24 mouse cellular contexts compared by ENCODE assay signal in genomic region chrX:145336141-145336540, GRCm38 (mm10). TPM values are rescaled to one million over a fixed set of nuclear protein-coding genes. Genes with fewer than 3 reads are reported as not detected.
DNase-seq lines count a peak whose midpoint lies in the region; ATAC-seq and TF ChIP-seq lines count a peak whose summit lies in the region.
"Had no signal": no experiment of that assay in that cellular context is flagged by ENCODE, and none has a peak within 500 bp of the region (broad histone marks: within the 10 kb centered on the region; RNA-seq: fewer than 3 reads in every experiment).

No protein-coding gene starts in this region.

- no peak overlapping the region for H3K9ac ChIP-seq in neural tube, embryonic 15.5 days (replicated peaks)
- no peak overlapping the region for H3K9ac ChIP-seq in limb, embryonic 14.5 days (ENCODE audit: low read depth, low read length, severe bottlenecking)
- H3K9ac ChIP-seq in forebrain, embryonic 16.5 days (replicated peaks; ENCODE audit: low read depth, low read length) = no peak overlapping the region
- H3K9ac ChIP-seq: embryonic facial prominence, embryonic 12.5 days; forebrain, embryonic 13.5 days; heart, embryonic 15.5 days; hindbrain, embryonic 13.5 days had no signal

- no peaks in the 10 kb centered on the region for H3K36me3 ChIP-seq in neural tube, embryonic 15.5 days
- no peaks in the 10 kb centered on the region for H3K36me3 ChIP-seq in limb, embryonic 14.5 days (ENCODE audit: control insufficient read depth, insufficient read depth, low read length)
- no peaks in the 10 kb centered on the region for H3K36me3 ChIP-seq in forebrain, embryonic 16.5 days (ENCODE audit: control insufficient read depth, insufficient read depth)
- H3K36me3 ChIP-seq: embryonic facial prominence, embryonic 12.5 days; heart, embryonic 15.5 days; hindbrain, embryonic 13.5 days had no signal

- TF ChIP-seq POLR2A in limb, embryonic 14.5 days (IDR thresholded peaks at IDR 0.05; ENCODE audit: borderline replicate concordance, extremely low read depth, insufficient read depth, insufficient read length) = no peak

- H3K4me1 ChIP-seq in neural tube, embryonic 15.5 days = no peaks in the 10 kb centered on the region
- H3K4me1 ChIP-seq in limb, embryonic 14.5 days (ENCODE audit: control insufficient read depth, insufficient read depth, low read length) = no peaks in the 10 kb centered on the region
- H3K4me1 ChIP-seq in forebrain, embryonic 16.5 days (replicated peaks; ENCODE audit: control insufficient read depth, insufficient read depth, low read length) = no peaks in the 10 kb centered on the region
- H3K4me1 ChIP-seq: embryonic facial prominence, embryonic 12.5 days; forebrain, embryonic 13.5 days; heart, embryonic 15.5 days; hindbrain, embryonic 13.5 days had no signal

- no peaks in the 10 kb centered on the region for H3K9me3 ChIP-seq in neural tube, embryonic 15.5 days (replicated peaks)
- no peaks in the 10 kb centered on the region for H3K9me3 ChIP-seq in limb, embryonic 14.5 days (ENCODE audit: control insufficient read depth, low read length)
- H3K9me3 ChIP-seq in forebrain, embryonic 16.5 days (ENCODE audit: control insufficient read depth, low read length) = no peaks in the 10 kb centered on the region
- H3K9me3 ChIP-seq: embryonic facial prominence, embryonic 12.5 days; forebrain, embryonic 13.5 days; heart, embryonic 15.5 days; hindbrain, embryonic 13.5 days had no signal

- 48% methylated on average over 1 of the region's 1 CpGs for WGBS in neural tube, embryonic 15.5 days
- WGBS in limb, embryonic 14.5 days = 22% methylated on average over 1 of the region's 1 CpGs
- WGBS in forebrain, embryonic 16.5 days = 84% methylated on average over 1 of the region's 1 CpGs

- no peak overlapping the region for H3K4me2 ChIP-seq in neural tube, embryonic 15.5 days
- H3K4me2 ChIP-seq in limb, embryonic 14.5 days (replicated peaks; ENCODE audit: low read depth, low read length, severe bottlenecking) = no peak overlapping the region
- H3K4me2 ChIP-seq in forebrain, embryonic 16.5 days (ENCODE audit: low read length) = no peak overlapping the region
- H3K4me2 ChIP-seq: embryonic facial prominence, embryonic 12.5 days; forebrain, embryonic 13.5 days; heart, embryonic 11.5 days; heart, embryonic 15.5 days; hindbrain, embryonic 13.5 days had no signal

- H3K27ac ChIP-seq in neural tube, embryonic 15.5 days (replicated peaks) = no peak overlapping the region
- no peak overlapping the region for H3K27ac ChIP-seq in limb, embryonic 14.5 days (replicated peaks; ENCODE audit: low read depth, low read length)
- no peak overlapping the region for H3K27ac ChIP-seq in forebrain, embryonic 16.5 days (ENCODE audit: low read length)
- H3K27ac ChIP-seq: embryonic facial prominence, embryonic 12.5 days; forebrain, embryonic 13.5 days; heart, adult 2 months; heart, embryonic 15.5 days; hindbrain, embryonic 13.5 days; hindbrain, postnatal 0 days had no signal

- no peak for ATAC-seq in neural tube, embryonic 15.5 days (ENCODE audit: low FRiP score)
- peak; percentile 92 for ATAC-seq in limb, embryonic 14.5 days (ENCODE audit: low FRiP score, low read depth)
- ATAC-seq in monocyte, adult 5-6 weeks (replicated peaks; ENCODE audit: insufficient number of reproducible peaks, low FRiP score, low TSS enrichment, poor library complexity, severe bottlenecking) = no peak
- no peak for ATAC-seq in forebrain, embryonic 16.5 days
- ATAC-seq: activated CD4-positive, CD25-positive, alpha-beta regulatory T cell, adult 4 months; forebrain, embryonic 13.5 days; hindbrain, postnatal 0 days; Patski had no signal

- H3K27me3 ChIP-seq in neural tube, embryonic 15.5 days (replicated peaks) = no peaks in the 10 kb centered on the region
- H3K27me3 ChIP-seq in limb, embryonic 14.5 days (ENCODE audit: control insufficient read depth, insufficient read depth, low read length) = no peaks in the 10 kb centered on the region
- no peaks in the 10 kb centered on the region for H3K27me3 ChIP-seq in forebrain, embryonic 16.5 days (replicated peaks; ENCODE audit: control insufficient read depth, insufficient read depth, low read length)
- H3K27me3 ChIP-seq: CH12.LX; embryonic facial prominence, embryonic 12.5 days; forebrain, embryonic 13.5 days; heart, embryonic 15.5 days; hindbrain, embryonic 13.5 days had no signal

- DNase-seq in gastrocnemius, adult 18-20 months (ENCODE audit: low spot score) = peak; percentile 0
- no peak for DNase-seq in gastrocnemius, postnatal 10 days
- peak; percentile 13 for DNase-seq in neural tube, embryonic 10.5 days (ENCODE audit: extremely low spot score, low spot score)
- peak; percentile 62 for DNase-seq in limb, embryonic 14.5 days (ENCODE audit: low spot score)
- DNase-seq: adrenal gland, postnatal 25 days; cerebellum, adult 18-20 months; cerebellum, adult 9-11 months; cerebellum, postnatal 36 days; heart, adult 2 months; heart, postnatal 14 days had no signal

- H3K4me3 ChIP-seq in neural tube, embryonic 15.5 days (replicated peaks) = no peak overlapping the region
- no peak overlapping the region for H3K4me3 ChIP-seq in limb, embryonic 14.5 days (replicated peaks; ENCODE audit: low read length)
- no peak overlapping the region for H3K4me3 ChIP-seq in forebrain, embryonic 16.5 days (replicated peaks; ENCODE audit: low read length)
- H3K4me3 ChIP-seq: embryonic facial prominence, embryonic 12.5 days; forebrain, embryonic 13.5 days; heart, adult 2 months; heart, embryonic 15.5 days; hindbrain, embryonic 13.5 days had no signal

RNA-seq across cellular contexts. Expression of gene Lhfpl1, which starts 12.7 kb away (rescaled TPM):
- under 1 TPM in 1 of 2 experiments, not detected in 1; 0.62 TPM for total RNA-seq in gastrocnemius, adult 18-20 months (2021)
- total RNA-seq in gastrocnemius, postnatal 10 days (2021) = 1 to 10 TPM in 1 of 2 experiments, under 1 TPM in 1; 0.78 to 1.8 TPM
- polyA plus RNA-seq in neural tube, embryonic 15.5 days (2015; fragmentation: Nextera tagmentation; extraction: Ambion mirVana) = 2.9 and 3.0 TPM in 2 replicates
- 7.3 and 8.1 TPM in 2 replicates for polyA plus RNA-seq in limb, embryonic 14.5 days (2012; rRNA removed)
- polyA plus RNA-seq in limb, embryonic 14.5 days (2014; fragmentation: Nextera tagmentation; extraction: Ambion mirVana) = 8.5 and 10.2 TPM in 2 replicates
- not detected in 3 replicates for total RNA-seq in monocyte, adult 5-6 weeks (2017)
- 0.20 TPM in 1 of 2 replicates, not detected in the other for polyA plus RNA-seq in forebrain, embryonic 16.5 days (2015; fragmentation: Nextera tagmentation; extraction: Ambion mirVana)
- total RNA-seq: adrenal gland, adult 18-20 months; adrenal gland, postnatal 25 days; CH12.LX; heart, adult 2 months; heart, postnatal 14 days; hematopoietic stem cell, adult 5-6 weeks; hindbrain, postnatal 0 days had no signal
- polyA plus RNA-seq: heart, adult 2 months; heart, embryonic 15.5 days; Patski had no signal
